Mouse (Mus musculus) forebrain, embryonic 16.5 days (tissue): ENCODE data around the gene Acvr1b. TPM values are rescaled to one million over a fixed set of nuclear protein-coding genes. Genes with fewer than 3 reads are reported as not detected.

Source experiments
- ATAC-seq: fragments of 200-750 bp; cut with Nextera tagmentation; 2 replicates; pipeline ENCODE4 v1.8.0; 2017; ENCODE audit warnings: mild to moderate bottlenecking, moderate library complexity
- H3K27ac ChIP-seq: fragments of 300-500 bp; sonication (generic); 2 replicates; pipeline ENCODE4 v1.5.1; 2014; ENCODE audit warnings: low read length, control low read depth
- H3K27me3 ChIP-seq: fragments of 300-500 bp; sonication (generic); replicated peaks from 2 replicates; pipeline ENCODE4 v1.6.1; 2014; ENCODE audit warnings: low read length; ENCODE audit not compliant: control insufficient read depth, insufficient read depth
- H3K36me3 ChIP-seq: fragments of 300-500 bp; sonication (generic); 2 replicates; pipeline ENCODE4 v1.6.1; 2014; ENCODE audit not compliant: control insufficient read depth, insufficient read depth
- H3K4me1 ChIP-seq: fragments of 300-500 bp; sonication (generic); replicated peaks from 2 replicates; pipeline ENCODE4 v1.6.1; 2014; ENCODE audit warnings: low read length; ENCODE audit not compliant: control insufficient read depth, insufficient read depth
- H3K4me2 ChIP-seq: fragments of 300-500 bp; sonication (generic); 2 replicates; pipeline ENCODE4 v1.6.1; 2014; ENCODE audit warnings: mild to moderate bottlenecking, low read length, control low read depth
- H3K4me3 ChIP-seq: fragments of 300-500 bp; sonication (generic); replicated peaks from 2 replicates; pipeline ENCODE4 v1.5.1; 2014; ENCODE audit warnings: mild to moderate bottlenecking, low read length, control low read depth
- H3K9ac ChIP-seq: fragments of 300-500 bp; sonication (generic); replicated peaks from 2 replicates; pipeline ENCODE4 v1.6.1; 2014; ENCODE audit warnings: low read depth, low read length, control low read depth
- H3K9me3 ChIP-seq: fragments of 300-500 bp; sonication (generic); 2 replicates; pipeline ENCODE4 v1.6.1; 2016; ENCODE audit warnings: low read length; ENCODE audit not compliant: control insufficient read depth
- WGBS: fragments of 180-500 bp; shearing (Covaris S2); extraction: QIAGEN DNeasy Blood & Tissue Kit; methylation state at CpG from one replicate; pipeline ENCODE4 v1.1.7; 2014; 5-methylcytosine and 5-hydroxymethylcytosine counted together
- polyA plus RNA-seq: library from polyadenylated mRNA; unstranded; fragments of >200 nt; fragmentation: Nextera tagmentation; extraction: Ambion mirVana; gene quantifications from 2 replicates; pipeline ENCODE4 v1.2.1, GENCODE M21; 2015

Gene Acvr1b
- polyA plus RNA-seq, 1 experiment from 2014 or later, result 27.4 TPM

DNA sequence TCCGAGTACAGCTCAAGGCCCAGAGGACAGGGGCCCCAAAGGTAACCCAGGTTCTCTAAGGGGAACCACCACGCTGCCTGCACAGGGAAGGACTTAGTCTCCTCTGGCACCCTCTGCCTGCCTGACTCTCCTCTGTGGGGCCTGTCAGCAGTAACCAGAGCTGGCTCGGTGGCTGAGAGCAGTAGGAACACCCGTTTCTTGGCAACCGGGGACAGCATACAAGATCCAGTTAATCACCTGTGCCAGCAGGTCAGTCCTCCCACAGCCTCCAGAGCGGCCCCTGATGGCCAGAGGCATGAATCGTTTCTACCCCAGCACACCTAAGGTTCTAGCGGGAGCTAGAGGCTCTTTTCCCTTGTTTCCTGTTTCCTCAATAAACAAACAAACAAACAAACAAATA is 68.8 kb downstream of the Acvr1b start:
- WGBS, result 20% methylated on average over 8 of the region's 8 CpGs
- Histone ChIP-seq H3K36me3 (no peaks in the 10 kb centered on the region), H3K27me3 (no peaks in the 10 kb centered on the region), H3K4me1 (peaks cover 17% of the 10 kb centered on the region), H3K27ac (no peak overlapping the region), H3K4me3 (no peak overlapping the region), H3K4me2 (no peak overlapping the region), H3K9ac (no peak overlapping the region), H3K9me3 (no peaks in the 10 kb centered on the region)
- ATAC-seq, result no peak

DNA sequence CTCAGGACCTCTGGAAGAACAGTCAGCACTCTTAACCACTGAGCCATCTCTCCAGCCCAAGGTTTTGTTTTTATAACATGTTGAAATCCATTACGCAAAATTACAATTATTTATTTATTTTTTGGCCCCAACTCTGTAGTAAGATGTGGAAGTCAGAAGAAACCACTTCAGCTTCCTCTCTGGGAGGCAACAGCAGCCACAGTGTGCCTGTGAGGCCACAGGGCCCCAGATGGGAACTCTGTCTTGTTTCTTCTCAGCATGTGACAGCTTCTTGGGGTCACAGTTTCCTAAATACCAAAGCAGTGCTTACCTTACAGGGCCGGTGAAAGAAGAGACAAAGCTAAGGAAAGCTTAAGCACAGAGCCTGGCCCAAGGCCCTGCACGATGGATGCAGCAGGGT is 70.1 kb downstream of the Acvr1b start:
- Histone ChIP-seq H3K27me3 (no peaks in the 10 kb centered on the region), H3K36me3 (no peaks in the 10 kb centered on the region), H3K27ac (no peak overlapping the region), H3K9ac (no peak overlapping the region), H3K4me3 (no peak overlapping the region), H3K4me2 (no peak overlapping the region), H3K9me3 (no peaks in the 10 kb centered on the region), H3K4me1 (peaks cover 14% of the 10 kb centered on the region)
- ATAC-seq, result no peak
- 70% methylated on average over 3 of the region's 3 CpGs for WGBS

DNA sequence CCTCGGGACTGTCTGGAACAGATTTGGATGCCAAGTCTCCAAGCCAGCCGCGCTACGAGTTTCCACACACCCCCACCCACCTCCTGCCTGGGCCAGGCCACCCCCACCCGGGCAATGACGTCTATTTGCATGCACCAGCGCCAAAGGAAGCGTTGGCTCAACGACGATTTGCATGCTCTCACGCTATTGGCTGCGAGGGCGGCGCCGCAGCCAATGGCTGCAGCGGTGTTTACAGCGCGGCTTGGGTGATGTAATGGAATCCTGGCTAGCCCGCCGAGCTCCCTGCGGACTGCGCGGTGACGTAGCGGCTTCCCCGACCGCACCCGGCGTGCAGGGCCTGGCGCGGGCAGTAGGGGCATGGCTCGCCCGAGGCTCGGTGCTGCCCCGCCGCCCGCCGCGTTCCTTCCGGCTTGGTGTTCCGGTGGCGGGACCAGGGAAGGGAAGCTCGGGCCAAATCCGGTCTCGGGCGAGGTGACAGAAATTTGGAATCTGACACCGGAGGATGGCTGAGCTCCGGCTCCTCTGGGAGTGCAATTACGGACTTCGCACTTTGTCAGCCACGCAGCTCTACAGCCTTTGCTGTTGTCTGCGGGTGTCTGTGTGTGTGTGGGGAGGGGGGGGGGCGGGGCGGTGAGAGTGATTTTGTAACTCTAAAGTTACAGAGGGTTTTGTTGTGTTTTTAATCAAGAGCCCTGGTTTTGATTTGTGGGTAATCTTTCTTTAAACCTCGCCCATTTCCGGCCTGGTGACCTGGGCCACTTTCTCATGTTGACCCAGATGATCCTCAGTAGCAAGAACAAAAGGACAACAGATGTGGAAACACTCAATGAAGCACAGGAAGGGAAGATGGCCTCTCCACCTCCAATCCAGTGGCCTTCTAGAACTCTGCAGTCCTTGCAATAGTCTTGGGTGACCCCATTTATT is 72.6 kb downstream of the Acvr1b start:
- Histone ChIP-seq H3K36me3 (no peaks in the 10 kb centered on the region), H3K4me1 (peaks cover 7% of the 10 kb centered on the region), H3K4me3 (peak overlapping the region; percentile 67), H3K9ac (peak overlapping the region; percentile 77), H3K27ac (peak overlapping the region; percentile 86), H3K9me3 (no peaks in the 10 kb centered on the region), H3K27me3 (no peaks in the 10 kb centered on the region), H3K4me2 (peak overlapping the region; percentile 78)
- 3% methylated on average over 56 of the region's 56 CpGs for WGBS
- peak; percentile 99 for ATAC-seq

DNA sequence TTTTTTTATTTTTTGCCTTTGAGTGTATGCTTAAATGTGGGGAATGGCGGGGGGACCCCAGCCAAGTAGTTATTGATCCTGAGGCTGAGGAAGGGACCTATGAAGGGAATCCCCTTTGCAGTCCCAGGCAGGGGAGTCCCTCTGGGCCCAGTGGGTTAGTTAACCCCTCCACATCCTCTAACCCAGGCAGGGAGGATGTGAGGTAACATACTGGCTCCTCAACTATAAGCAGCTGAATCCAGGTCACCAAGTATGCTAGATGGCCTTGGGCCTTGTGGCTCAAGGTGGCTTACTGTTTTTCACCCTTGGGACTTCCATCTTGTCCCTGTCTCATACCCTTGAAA is 73.3 kb downstream of the Acvr1b start:
- Histone ChIP-seq H3K4me1 (peaks cover 7% of the 10 kb centered on the region), H3K9ac (no peak overlapping the region), H3K36me3 (no peaks in the 10 kb centered on the region), H3K9me3 (no peaks in the 10 kb centered on the region), H3K27me3 (no peaks in the 10 kb centered on the region), H3K4me3 (no peak overlapping the region; the same call in 1 of the 2 replicates), H3K27ac (no peak overlapping the region), H3K4me2 (peak overlapping the region; percentile 78)
- no peak for ATAC-seq
- WGBS, result 84% methylated on average over 1 of the region's 1 CpGs

DNA sequence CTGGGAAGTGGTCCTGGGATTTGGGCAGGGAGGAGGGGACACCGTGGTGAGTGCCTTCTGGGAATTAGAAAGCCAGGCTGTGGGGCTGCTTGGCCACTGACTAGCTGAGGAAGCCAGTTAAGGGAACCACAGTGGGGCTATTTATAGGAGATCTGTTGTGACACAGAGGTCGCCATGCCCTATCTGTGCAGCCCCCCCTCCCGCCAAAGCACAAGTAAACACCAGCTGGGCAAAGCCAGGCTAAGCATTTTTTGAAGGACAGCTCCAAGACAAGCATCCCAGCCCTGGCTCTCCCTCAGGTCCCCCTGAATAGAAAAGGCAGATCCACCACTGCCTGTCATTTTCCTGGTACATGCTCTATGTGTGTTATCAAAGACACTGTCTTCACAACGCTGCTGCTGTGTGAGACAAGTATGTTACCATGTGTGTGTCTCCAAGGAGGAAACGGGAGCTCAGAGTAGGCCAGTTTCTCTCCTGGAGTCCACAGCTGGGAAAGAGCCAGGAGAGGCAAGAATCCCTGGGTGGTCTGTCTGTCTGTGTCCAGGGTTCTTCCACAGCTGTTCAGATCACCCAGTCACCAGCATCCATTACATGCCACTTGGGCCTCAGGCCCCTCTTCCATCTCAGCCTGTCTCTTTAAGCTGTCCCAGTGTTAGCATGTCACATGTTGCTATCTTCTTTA is 74.3 kb downstream of the Acvr1b start:
- H3K4me1 ChIP-seq, result peaks cover 7% of the 10 kb centered on the region
- no peak overlapping the region for H3K4me2 ChIP-seq
- H3K27me3 ChIP-seq, result no peaks in the 10 kb centered on the region; the same call in 1 of the 2 replicates
- 68% methylated on average over 5 of the region's 5 CpGs for WGBS
- H3K27ac ChIP-seq, result no peak overlapping the region
- no peak overlapping the region for H3K4me3 ChIP-seq
- H3K9ac ChIP-seq, result no peak overlapping the region
- no peaks in the 10 kb centered on the region for H3K9me3 ChIP-seq
- no peaks in the 10 kb centered on the region for H3K36me3 ChIP-seq
- ATAC-seq, result no peak

DNA sequence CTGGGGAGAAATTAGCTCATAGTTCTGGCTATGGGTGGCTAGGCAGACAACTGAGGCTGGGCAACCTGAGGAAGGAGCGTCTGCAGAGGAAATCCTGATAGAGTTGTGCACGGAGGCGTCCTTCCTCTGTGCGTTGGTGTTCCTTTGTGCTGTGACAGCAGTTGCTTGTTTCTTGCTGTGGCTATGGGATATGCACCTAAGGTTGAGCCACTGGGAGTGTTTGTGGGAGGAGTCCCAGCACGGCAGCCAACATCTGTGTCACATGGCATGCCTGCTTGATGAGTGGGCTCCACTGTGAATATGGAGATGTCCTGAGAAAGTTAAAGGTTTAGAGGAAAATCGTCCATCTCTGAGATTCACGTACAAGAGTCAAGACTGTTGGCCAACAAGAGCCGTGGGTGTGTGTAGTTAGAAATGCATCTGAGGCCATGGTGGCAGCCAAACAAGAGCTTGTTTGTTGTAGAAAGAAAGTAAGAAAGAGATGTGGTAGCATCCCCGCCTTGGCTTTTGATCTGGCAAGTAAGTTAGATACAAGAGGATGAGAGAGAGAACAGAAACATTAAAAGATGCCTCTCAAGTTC is 76.4 kb downstream of the Acvr1b start:
- H3K9me3 ChIP-seq, result no peaks in the 10 kb centered on the region
- 77% methylated on average over 9 of the region's 9 CpGs for WGBS
- no peak overlapping the region for H3K9ac ChIP-seq
- ATAC-seq, result no peak
- no peak overlapping the region for H3K4me2 ChIP-seq
- H3K4me1 ChIP-seq, result peaks cover 19% of the 10 kb centered on the region
- no peaks in the 10 kb centered on the region for H3K36me3 ChIP-seq
- H3K27me3 ChIP-seq, result no peaks in the 10 kb centered on the region; the same call in 1 of the 2 replicates
- H3K27ac ChIP-seq, result no peak overlapping the region
- no peak overlapping the region for H3K4me3 ChIP-seq

DNA sequence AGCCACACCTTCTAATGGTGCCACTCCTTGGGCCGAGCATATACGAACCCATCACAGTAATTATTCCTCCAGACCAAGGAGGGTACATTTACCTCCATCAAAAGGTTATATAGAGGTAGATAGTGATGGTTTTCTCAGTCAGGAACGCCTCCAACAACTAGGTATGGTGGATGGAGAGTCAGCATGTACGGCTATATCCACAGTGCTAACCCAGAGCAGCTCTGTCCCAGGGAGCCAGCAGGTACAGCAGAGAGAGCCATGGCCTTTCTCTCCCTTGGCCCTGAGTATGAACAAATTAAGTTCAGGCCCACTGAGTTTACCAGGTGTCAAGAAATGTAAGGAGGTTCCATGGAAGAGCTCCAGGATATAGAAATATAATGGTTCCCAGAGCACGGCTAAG is 78.1 kb downstream of the Acvr1b start:
- WGBS, result 88% methylated on average over 5 of the region's 5 CpGs

DNA sequence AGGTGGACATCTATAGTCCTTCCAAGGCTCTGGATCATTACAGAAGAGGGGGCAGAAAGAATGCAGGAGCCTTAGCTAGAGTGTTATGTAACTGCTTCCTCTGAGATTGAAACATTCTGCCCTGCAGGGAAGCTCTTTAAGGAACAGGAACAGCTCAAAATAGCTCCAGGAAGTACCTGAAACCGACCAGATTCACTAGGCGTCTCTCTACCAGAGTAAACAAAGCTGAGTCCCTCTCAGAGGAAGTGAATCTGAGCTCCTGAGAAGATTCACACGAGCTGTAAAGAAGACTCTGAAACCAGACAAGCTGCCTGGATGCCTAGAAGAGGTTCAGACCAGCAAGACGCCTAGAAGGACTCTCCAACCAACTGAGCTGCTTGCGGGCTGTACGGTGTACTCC is 78.7 kb downstream of the Acvr1b start:
- Histone ChIP-seq H3K36me3 (no peaks in the 10 kb centered on the region), H3K4me2 (no peak overlapping the region), H3K9ac (no peak overlapping the region), H3K4me1 (peaks cover 11% of the 10 kb centered on the region; the same call in 1 of the 2 replicates), H3K4me3 (no peak overlapping the region), H3K27me3 (no peaks in the 10 kb centered on the region; the same call in 1 of the 2 replicates), H3K27ac (no peak overlapping the region), H3K9me3 (no peaks in the 10 kb centered on the region)
- no peak for ATAC-seq
- 83% methylated on average over 6 of the region's 6 CpGs for WGBS

More for the DNA sequence above, 78.1 kb downstream of the Acvr1b start:
- no peak for ATAC-seq
- peaks cover 12% of the 10 kb centered on the region for H3K4me1 ChIP-seq
- H3K9me3 ChIP-seq, result no peaks in the 10 kb centered on the region
- H3K36me3 ChIP-seq, result no peaks in the 10 kb centered on the region
- no peak overlapping the region for H3K4me3 ChIP-seq
- no peak overlapping the region for H3K27ac ChIP-seq
- no peaks in the 10 kb centered on the region; the same call in 1 of the 2 replicates for H3K27me3 ChIP-seq
- no peak overlapping the region for H3K4me2 ChIP-seq
- H3K9ac ChIP-seq, result no peak overlapping the region

DNA sequence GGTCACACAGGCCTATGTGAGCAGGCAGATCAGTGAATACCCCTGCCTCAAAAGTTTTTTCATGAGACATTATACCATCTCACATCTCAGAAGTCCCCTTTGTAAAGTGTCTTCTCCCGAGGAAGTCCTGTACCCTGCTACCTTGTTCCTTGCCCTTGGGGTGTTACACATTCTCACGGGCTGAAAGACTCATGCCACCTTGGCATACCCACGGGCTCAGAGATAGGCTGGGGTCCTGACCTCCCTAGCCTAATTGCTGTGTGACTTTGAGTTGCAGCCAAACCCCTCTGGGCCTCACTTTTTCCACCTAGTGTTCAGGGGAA is 79.7 kb downstream of the Acvr1b start:
- Histone ChIP-seq H3K27ac (no peak overlapping the region), H3K4me1 (peaks cover 11% of the 10 kb centered on the region; the same call in 1 of the 2 replicates), H3K4me2 (peak overlapping the region; percentile 93), H3K4me3 (peak overlapping the region; percentile 66), H3K36me3 (no peaks in the 10 kb centered on the region), H3K9ac (peak overlapping the region; percentile 81), H3K27me3 (no peaks in the 10 kb centered on the region; the same call in 1 of the 2 replicates), H3K9me3 (no peaks in the 10 kb centered on the region)
- 36% methylated on average over 3 of the region's 3 CpGs for WGBS
- ATAC-seq, result peak; percentile 8; the same call in 1 of the 2 replicates
